Mouse (Mus musculus) stomach, postnatal 0 days (tissue): ENCODE measurements around the gene Perm1. TPM values are rescaled to one million over a fixed set of nuclear protein-coding genes. Genes with fewer than 3 reads are reported as not detected.

ENCODE experiments used
- ATAC-seq: fragments of 200-750 bp; cut with Nextera tagmentation; 2 replicates; pipeline ENCODE4 v1.8.0; 2017; ENCODE audit not compliant: low FRiP score, low TSS enrichment
- DNase-seq: peaks from one replicate; pipeline ENCODE4 v3.0.0-alpha.2; 2016; ENCODE audit warnings: low spot score
- H3K27ac ChIP-seq: fragments of 300-500 bp; sonication (generic); replicated peaks from 2 replicates; pipeline ENCODE4 v1.5.1; 2014; ENCODE audit warnings: mild to moderate bottlenecking, control low read depth
- H3K27me3 ChIP-seq: fragments of 300-500 bp; sonication (generic); 2 replicates; pipeline ENCODE4 v1.6.1; 2014; ENCODE audit warnings: low read length; ENCODE audit not compliant: control insufficient read depth, insufficient read depth
- H3K36me3 ChIP-seq: fragments of 300-500 bp; sonication (generic); 2 replicates; pipeline ENCODE4 v1.6.1; 2014; ENCODE audit warnings: low read length, mixed read lengths; ENCODE audit not compliant: control insufficient read depth, insufficient read depth
- H3K4me1 ChIP-seq: fragments of 300-500 bp; sonication (generic); replicated peaks from 2 replicates; pipeline ENCODE4 v1.6.1; 2014; ENCODE audit warnings: antibody characterized with exemption; ENCODE audit not compliant: control insufficient read depth, insufficient read depth
- H3K4me2 ChIP-seq: fragments of 300-500 bp; sonication (generic); replicated peaks from 2 replicates; pipeline ENCODE4 v1.6.1; 2014; ENCODE audit warnings: low read depth, mild to moderate bottlenecking, control low read depth, moderate library complexity
- H3K4me3 ChIP-seq: fragments of 300-500 bp; sonication (generic); 2 replicates; pipeline ENCODE4 v1.5.1; 2014; ENCODE audit warnings: low read depth, low read length, control low read depth
- H3K9ac ChIP-seq: fragments of 300-500 bp; sonication (generic); 2 replicates; pipeline ENCODE4 v1.6.1; 2014; ENCODE audit warnings: mild to moderate bottlenecking, low read length, control low read depth, mixed read lengths
- H3K9me3 ChIP-seq: fragments of 300-500 bp; sonication (generic); 2 replicates; pipeline ENCODE4 v1.6.1; 2016; ENCODE audit warnings: low read length; ENCODE audit not compliant: control insufficient read depth
- CTCF ChIP-seq: IDR thresholded peaks from 2 replicates; pipeline ENCODE4 v1.5.1; 2016; ENCODE audit warnings: antibody characterized with exemption, low read depth, mild to moderate bottlenecking, moderate library complexity
- EP300 ChIP-seq: optimal IDR thresholded peaks from 2 replicates; pipeline ENCODE3; 2016; ENCODE audit warnings: antibody characterized with exemption
- WGBS: fragments of 180-500 bp; shearing (Covaris S2); extraction: QIAGEN DNeasy Blood & Tissue Kit; methylation state at CpG from one replicate; pipeline ENCODE4 v1.1.7; 2014; 5-methylcytosine and 5-hydroxymethylcytosine counted together
- polyA plus RNA-seq: library from polyadenylated mRNA; unstranded; fragments of >200 nt; fragmentation: Nextera tagmentation; extraction: Ambion mirVana; gene quantifications from 2 replicates; pipeline ENCODE4 v1.2.1, GENCODE M21; 2015

The Perm1 gene
- polyA plus RNA-seq, 1 experiment from 2014 or later, result 4.0 TPM

- DNase-seq (no peak), ATAC-seq (peak; percentile 41; the same call in 1 of the 2 replicates)
- H3K27me3 ChIP-seq, result no peaks in the 10 kb centered on the region; the same call in 1 of the 2 replicates
- H3K36me3 ChIP-seq, result peaks cover 17% of the 10 kb centered on the region
- no peak overlapping the region for H3K27ac ChIP-seq
- H3K9ac ChIP-seq, result no peak overlapping the region
- TF ChIP-seq EP300, result no peak
- TF ChIP-seq CTCF, result no peak
- H3K4me1 ChIP-seq, result no peaks in the 10 kb centered on the region
- no peak overlapping the region for H3K4me3 ChIP-seq
- 56% methylated on average over 11 of the region's 11 CpGs for WGBS
- no peaks in the 10 kb centered on the region for H3K9me3 ChIP-seq
- H3K4me2 ChIP-seq, result no peak overlapping the region
Observed at GRCm38 (mm10) chr4:156249567-156249966, 33.9 kb downstream of the Perm1 start.

- Histone ChIP-seq H3K36me3 (peaks cover 8% of the 10 kb centered on the region), H3K27ac (no peak overlapping the region), H3K4me3 (no peak overlapping the region), H3K27me3 (peaks cover 6% of the 10 kb centered on the region; the same call in 1 of the 2 replicates), H3K4me1 (no peaks in the 10 kb centered on the region), H3K4me2 (no peak overlapping the region), H3K9ac (no peak overlapping the region), H3K9me3 (no peaks in the 10 kb centered on the region)
- TF ChIP-seq CTCF (no peak), EP300 (no peak)
- ATAC-seq, result no peak
- 49% methylated on average over 8 of the region's 8 CpGs for WGBS
- no peak for DNase-seq
Observed at GRCm38 (mm10) chr4:156251081-156251480, 35.4 kb downstream of the Perm1 start.

GRCm38 (mm10) chr4:156252140-156252539 lies 36.5 kb downstream of the Perm1 start:
- no peak overlapping the region for H3K4me2 ChIP-seq
- H3K4me1 ChIP-seq, result no peaks in the 10 kb centered on the region
- no peak for ATAC-seq
- no peak for TF ChIP-seq EP300
- TF ChIP-seq CTCF, result no peak
- H3K36me3 ChIP-seq, result no peaks in the 10 kb centered on the region; the same call in 1 of the 2 replicates
- H3K27me3 ChIP-seq, result peaks cover 6% of the 10 kb centered on the region; the same call in 1 of the 2 replicates
- no peak overlapping the region for H3K27ac ChIP-seq
- 37% methylated on average over 7 of the region's 7 CpGs for WGBS
- H3K9me3 ChIP-seq, result no peaks in the 10 kb centered on the region
- no peak overlapping the region for H3K4me3 ChIP-seq
- H3K9ac ChIP-seq, result no peak overlapping the region
- no peak for DNase-seq

- DNase-seq, result no peak
- Histone ChIP-seq H3K9ac (no peak overlapping the region), H3K36me3 (no peaks in the 10 kb centered on the region; the same call in 1 of the 2 replicates), H3K27ac (no peak overlapping the region), H3K27me3 (peaks cover 6% of the 10 kb centered on the region; the same call in 1 of the 2 replicates), H3K4me3 (no peak overlapping the region), H3K4me2 (no peak overlapping the region), H3K4me1 (no peaks in the 10 kb centered on the region), H3K9me3 (no peaks in the 10 kb centered on the region)
- ATAC-seq, result 0 out of 2 replicates have a peak, but pooled peaks have one; percentile 7
- TF ChIP-seq EP300 (no peak), CTCF (no peak)
- 42% methylated on average over 3 of the region's 3 CpGs for WGBS
Observed at GRCm38 (mm10) chr4:156252619-156253018, 37.0 kb downstream of the Perm1 start.

GRCm38 (mm10) chr4:156253043-156253442 lies 37.4 kb downstream of the Perm1 start:
- WGBS, result 45% methylated on average over 7 of the region's 7 CpGs
- no peak for TF ChIP-seq EP300
- TF ChIP-seq CTCF, result no peak
- Histone ChIP-seq H3K27me3 (peaks cover 6% of the 10 kb centered on the region; the same call in 1 of the 2 replicates), H3K4me1 (no peaks in the 10 kb centered on the region), H3K9me3 (no peaks in the 10 kb centered on the region), H3K9ac (no peak overlapping the region), H3K4me2 (no peak overlapping the region), H3K27ac (no peak overlapping the region), H3K4me3 (no peak overlapping the region), H3K36me3 (no peaks in the 10 kb centered on the region; the same call in 1 of the 2 replicates)
- no peak for DNase-seq
- ATAC-seq, result no peak

- Histone ChIP-seq H3K4me3 (no peak overlapping the region; the same call in 1 of the 2 replicates), H3K4me2 (peak overlapping the region; percentile 17; the same call in 1 of the 2 replicates), H3K4me1 (no peaks in the 10 kb centered on the region), H3K27ac (no peak overlapping the region), H3K9me3 (no peaks in the 10 kb centered on the region), H3K9ac (no peak overlapping the region; the same call in 1 of the 2 replicates), H3K27me3 (peaks cover 6% of the 10 kb centered on the region; the same call in 1 of the 2 replicates), H3K36me3 (no peaks in the 10 kb centered on the region)
- 7% methylated on average over 25 of the region's 30 CpGs for WGBS
- ATAC-seq (peak; percentile 59), DNase-seq (no peak)
- TF ChIP-seq CTCF (no peak), EP300 (no peak)
Observed at GRCm38 (mm10) chr4:156254361-156255077, 38.9 kb downstream of the Perm1 start.
